Mouse (Mus musculus) midbrain, postnatal 0 days (tissue): ENCODE measurements around the gene Tmem52. TPM values are rescaled to one million over a fixed set of nuclear protein-coding genes. Genes with fewer than 3 reads are reported as not detected.
A peak's percentile ranks its signal among the peaks of the same experiment; 100 is the strongest.
"Not testable (repeated sequence)": the region's sequence is repeated elsewhere in the genome, so short reads cannot be mapped to it uniquely, and the experiment has no call there.

ENCODE experiments used
- ATAC-seq: fragments of 200-750 bp; cut with Nextera tagmentation; 2 replicates; pipeline ENCODE4 v1.8.0; 2017; ENCODE audit warnings: moderate number of reproducible peaks, mild to moderate bottlenecking, moderate TSS enrichment, moderate library complexity; ENCODE audit not compliant: low FRiP score
- DNase-seq: peaks from one replicate; pipeline ENCODE4 v3.0.0-alpha.2; 2015; ENCODE audit warnings: low spot score
- H3K27ac ChIP-seq: fragments of 300-500 bp; sonication (generic); 2 replicates; pipeline ENCODE4 v1.5.1; 2014; ENCODE audit warnings: low read depth, mild to moderate bottlenecking, low read length, mixed read lengths
- H3K27me3 ChIP-seq: fragments of 300-500 bp; sonication (generic); 2 replicates; pipeline ENCODE4 v1.6.1; 2014; ENCODE audit warnings: low read length, control low read depth, mixed read lengths; ENCODE audit not compliant: insufficient read depth
- H3K36me3 ChIP-seq: fragments of 300-500 bp; sonication (generic); 2 replicates; pipeline ENCODE4 v1.6.1; 2014; ENCODE audit warnings: low read length, control low read depth, mixed read lengths; ENCODE audit not compliant: insufficient read depth
- H3K4me1 ChIP-seq: fragments of 300-500 bp; sonication (generic); 2 replicates; pipeline ENCODE4 v1.6.1; 2014; ENCODE audit warnings: mild to moderate bottlenecking, control low read depth, antibody characterized with exemption, low read length, mixed read lengths; ENCODE audit not compliant: insufficient read depth
- H3K4me2 ChIP-seq: fragments of 300-500 bp; sonication (generic); 2 replicates; pipeline ENCODE4 v1.6.1; 2014; ENCODE audit warnings: low read depth, mild to moderate bottlenecking, low read length, mixed read lengths; ENCODE audit not compliant: poor library complexity, severe bottlenecking
- H3K4me3 ChIP-seq: fragments of 300-500 bp; sonication (generic); 2 replicates; pipeline ENCODE4 v1.5.1; 2014; ENCODE audit warnings: low read depth, mild to moderate bottlenecking, low read length, moderate library complexity
- H3K9ac ChIP-seq: fragments of 300-500 bp; sonication (generic); replicated peaks from 2 replicates; pipeline ENCODE4 v1.6.1; 2014; ENCODE audit warnings: mild to moderate bottlenecking, low read length, moderate library complexity, mixed read lengths; ENCODE audit not compliant: poor library complexity, severe bottlenecking
- H3K9me3 ChIP-seq: fragments of 300-500 bp; sonication (generic); 2 replicates; pipeline ENCODE4 v1.6.1; 2016; ENCODE audit warnings: low read length, control low read depth
- CTCF ChIP-seq: IDR thresholded peaks from 2 replicates; pipeline ENCODE4 v1.5.1; 2016; ENCODE audit warnings: antibody characterized with exemption, mild to moderate bottlenecking
- WGBS: fragments of 180-500 bp; shearing (Covaris S2); extraction: QIAGEN DNeasy Blood & Tissue Kit; methylation state at CpG from one replicate; pipeline ENCODE4 v1.1.7; 2014; 5-methylcytosine and 5-hydroxymethylcytosine counted together
- polyA plus RNA-seq: library from polyadenylated mRNA; unstranded; fragments of >200 nt; fragmentation: Nextera tagmentation; extraction: Ambion mirVana; gene quantifications from 2 replicates; pipeline ENCODE4 v1.2.1, GENCODE M21; 2015
- total RNA-seq: library from RNA; depleted of rRNA; stranded (reverse); fragments of >200 nt; gene quantifications from 2 replicates; pipeline ENCODE4 v1.2.3, GENCODE M21; 2014; rRNA removed

Gene Tmem52
- total RNA-seq (1.5 and 2.1 TPM in 2 replicates), polyA plus RNA-seq (0.33 TPM in 1 of 2 replicates, not detected in the other)

- Histone ChIP-seq H3K9me3 (no peaks in the 10 kb centered on the region), H3K4me1 (no peaks in the 10 kb centered on the region), H3K27ac (no peak within 1 kb of the TSS), H3K36me3 (no peaks in the 10 kb centered on the region), H3K4me3 (no peak within 1 kb of the TSS), H3K27me3 (peaks cover 4% of the 10 kb centered on the region; the same call in 1 of the 2 replicates), H3K4me2 (peak within 1 kb of the TSS; percentile 24), H3K9ac (no peak within 1 kb of the TSS)
- 15% methylated on average over 21 of the region's 21 CpGs for WGBS
- no peak for TF ChIP-seq CTCF
- ATAC-seq: no peak
- DNase-seq: no peak
Observed at GRCm38 (mm10) chr4:155468952-155469351, at the start of gene Tmem52. Gene Tmem52 (plus strand): TSS chr4:155469114.

DNA sequence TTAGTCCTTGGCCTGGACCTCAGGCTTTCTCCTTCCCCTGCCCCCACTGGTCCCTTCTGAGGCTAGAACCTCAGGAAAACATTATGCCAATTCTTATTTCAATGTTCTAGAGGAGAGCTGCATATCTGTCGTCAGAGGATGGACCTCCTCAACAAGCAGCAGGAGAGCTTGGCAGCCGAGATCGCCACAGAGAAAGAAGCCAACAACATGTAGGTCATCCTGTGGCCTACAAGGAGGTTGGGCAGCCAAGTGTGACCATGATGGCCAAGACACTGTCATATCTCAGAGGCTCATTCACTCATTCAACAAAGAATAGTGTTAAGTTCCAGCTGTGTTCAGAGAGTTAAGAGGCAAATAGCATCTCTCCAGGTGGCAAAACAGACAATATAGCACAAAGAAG, 48.8 kb upstream of the Tmem52 start:
- ATAC-seq (no peak), DNase-seq (no peak)
- Histone ChIP-seq H3K27me3 (no peaks in the 10 kb centered on the region), H3K9ac (no peak overlapping the region), H3K4me3 (no peak overlapping the region), H3K4me2 (no peak overlapping the region), H3K27ac (no peak overlapping the region), H3K4me1 (no peaks in the 10 kb centered on the region), H3K9me3 (no peaks in the 10 kb centered on the region), H3K36me3 (no peaks in the 10 kb centered on the region)
- WGBS: 77% methylated on average over 3 of the region's 3 CpGs
- no peak for TF ChIP-seq CTCF

- H3K4me1 ChIP-seq, H3K4me2 ChIP-seq, DNase-seq, H3K9me3 ChIP-seq, ATAC-seq, H3K9ac ChIP-seq, H3K27ac ChIP-seq, H3K36me3 ChIP-seq, H3K27me3 ChIP-seq, H3K4me3 ChIP-seq: not testable (repeated sequence)
- 83% methylated on average over 20 of the region's 30 CpGs for WGBS
Observed at GRCm38 (mm10) chr4:155421412-155422370, 47.2 kb upstream of the Tmem52 start.

DNA sequence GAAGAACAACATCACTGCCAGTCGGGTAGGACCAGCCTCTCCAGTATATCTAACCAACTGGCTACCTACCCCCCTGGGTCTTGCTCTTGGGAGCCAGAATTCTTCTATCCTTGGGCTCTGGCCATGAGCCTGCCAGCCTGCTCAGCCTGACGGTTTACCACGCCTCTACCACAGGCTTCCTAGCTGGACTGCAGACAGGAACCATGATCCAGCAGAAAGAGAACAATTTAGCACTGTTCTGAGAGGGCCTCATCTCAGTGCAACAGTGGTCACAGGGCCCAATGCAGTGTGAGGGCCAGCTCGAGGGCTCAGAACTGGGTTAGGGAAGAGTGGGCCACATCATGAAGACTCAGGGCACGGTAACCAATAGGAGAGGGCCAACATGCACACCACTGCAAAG, 44.9 kb upstream of the Tmem52 start:
- TF ChIP-seq CTCF: no peak
- WGBS: 91% methylated on average over 5 of the region's 5 CpGs
- Histone ChIP-seq H3K9me3 (no peaks in the 10 kb centered on the region), H3K4me2 (no peak overlapping the region), H3K4me1 (no peaks in the 10 kb centered on the region), H3K9ac (no peak overlapping the region), H3K27me3 (no peaks in the 10 kb centered on the region), H3K4me3 (no peak overlapping the region), H3K27ac (no peak overlapping the region), H3K36me3 (no peaks in the 10 kb centered on the region)
- DNase-seq (no peak), ATAC-seq (no peak)

GRCm38 (mm10) chr4:155426272-155426671, 42.6 kb upstream of the Tmem52 start:
- Histone ChIP-seq H3K4me1 (no peaks in the 10 kb centered on the region), H3K9me3 (no peaks in the 10 kb centered on the region), H3K27ac (no peak overlapping the region), H3K36me3 (no peaks in the 10 kb centered on the region), H3K4me3 (no peak overlapping the region), H3K4me2 (no peak overlapping the region), H3K27me3 (no peaks in the 10 kb centered on the region), H3K9ac (no peak overlapping the region)
- WGBS: 94% methylated on average over 6 of the region's 6 CpGs
- DNase-seq (no peak), ATAC-seq (no peak)
- no peak for TF ChIP-seq CTCF

DNA sequence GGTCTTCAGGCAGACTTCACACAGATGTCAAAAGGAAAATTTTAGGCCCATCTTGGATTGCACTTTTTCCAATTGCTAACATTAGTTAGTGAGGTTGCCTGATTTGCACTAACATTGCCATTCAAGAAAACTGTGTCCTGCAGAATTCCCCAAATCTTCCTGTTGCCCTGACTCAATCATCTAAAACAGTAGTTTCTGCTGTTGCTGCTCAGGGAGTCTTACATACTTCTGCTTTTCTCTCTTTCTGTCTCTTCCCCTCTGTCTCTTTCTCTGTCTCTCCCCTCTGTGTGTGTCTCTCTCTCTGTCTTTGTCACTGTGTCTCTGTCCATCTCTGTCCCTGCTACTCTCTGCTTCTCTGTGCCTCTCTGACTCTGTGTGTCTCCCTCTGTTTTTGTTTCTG, 40.5 kb upstream of the Tmem52 start:
- DNase-seq: no peak
- no peak for TF ChIP-seq CTCF
- Histone ChIP-seq H3K27ac (no peak overlapping the region), H3K4me1 (no peaks in the 10 kb centered on the region), H3K9me3 (no peaks in the 10 kb centered on the region), H3K4me2 (no peak overlapping the region), H3K4me3 (no peak overlapping the region), H3K9ac (no peak overlapping the region), H3K36me3 (no peaks in the 10 kb centered on the region), H3K27me3 (no peaks in the 10 kb centered on the region)
- no peak for ATAC-seq
